Mouse (Mus musculus) cerebellum, postnatal 25 days (tissue): ENCODE data around the gene Krtap17-1.

Experiments
- DNase-seq, 2 experiments: peaks; one replicate each; pipeline ENCODE4 v3.0.0; 2021; ENCODE audit warnings: mixed read lengths in 2 of 2

Gene Krtap17-1

DNA sequence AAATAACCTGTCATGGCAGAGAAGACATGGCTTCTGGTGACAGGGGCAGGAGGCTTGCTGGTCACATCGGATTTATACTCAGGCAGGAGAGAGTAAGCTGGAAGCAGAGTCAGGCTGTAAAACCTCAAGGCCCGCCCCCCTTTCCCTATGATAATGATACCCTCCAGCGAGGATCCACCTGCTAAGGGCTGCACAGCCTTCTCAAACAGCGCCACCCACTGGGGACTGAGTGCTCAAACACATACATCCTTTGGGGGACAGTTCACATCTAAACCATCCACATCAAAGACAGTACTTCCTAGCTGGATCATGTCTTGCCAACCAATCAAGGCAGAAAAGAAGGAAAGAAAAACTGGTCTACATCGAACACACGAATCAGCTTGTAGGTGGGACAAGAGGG lies 29.6 kb downstream of the Krtap17-1 start:
- DNase-seq: no peak

DNA sequence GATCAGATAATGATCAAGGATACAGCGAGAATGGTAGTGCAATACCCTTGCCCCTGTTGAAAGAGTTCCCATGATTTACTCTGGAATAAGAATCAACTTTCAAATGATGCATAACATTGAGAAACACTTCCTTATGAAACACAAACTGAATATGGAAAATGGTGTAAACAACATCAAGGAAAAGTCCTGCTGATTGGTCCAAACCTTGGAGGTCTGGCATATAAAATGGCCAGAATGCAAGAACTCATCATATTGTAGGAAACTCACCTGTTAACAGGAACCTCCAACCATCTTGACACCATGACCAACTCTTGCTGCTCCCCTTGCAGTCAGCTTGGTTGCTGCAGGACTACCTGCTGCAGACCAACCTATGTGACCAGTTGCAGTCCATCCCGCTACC lies 45.6 kb downstream of the Krtap17-1 start, which contains the start of gene Krtap9-5:
TSS of gene Krtap9-5 (plus strand) at position 301 of the 400 bp plus-strand sequence.
- DNase-seq: no peak
